In the genomic region with DNA sequence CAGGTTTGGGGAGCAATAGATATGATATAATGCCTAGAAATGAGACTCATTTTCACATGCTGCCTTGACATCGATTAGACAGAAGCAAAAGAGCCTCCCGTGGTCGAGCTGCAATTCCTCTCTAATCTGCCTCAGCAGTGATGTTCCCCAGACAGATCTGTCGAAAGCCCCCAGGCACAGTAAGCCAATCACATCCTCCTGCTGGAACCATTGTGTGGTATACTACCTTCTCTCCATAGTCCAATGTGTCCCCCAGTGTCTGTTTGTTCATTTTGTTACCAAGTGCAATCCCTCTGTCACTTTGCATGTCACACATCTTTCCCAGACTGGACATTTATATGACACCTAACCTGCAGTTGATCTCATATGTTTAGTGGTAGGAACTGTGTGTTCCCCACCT, we compare ENCODE assay signal across 25 mouse cellular contexts. TPM values are rescaled to one million over a fixed set of nuclear protein-coding genes. Genes with fewer than 3 reads are reported as not detected.
"Had no signal": no experiment of that assay in that cellular context is flagged by ENCODE, and none has a peak within 500 bp of the region (broad histone marks: within the 10 kb centered on the region; RNA-seq: fewer than 3 reads in every experiment).

No protein-coding gene starts in this region.

- H3K4me3 ChIP-seq: liver, embryonic 13.5 days; liver, embryonic 15.5 days; lung, embryonic 15.5 days; megakaryocyte, embryonic 14.5 days; neural tube, embryonic 12.5 days; stomach, embryonic 15.5 days had no signal

- H3K27ac ChIP-seq: liver, embryonic 13.5 days; liver, embryonic 15.5 days; lung, embryonic 15.5 days; macrophage; neural tube, embryonic 12.5 days; stomach, embryonic 15.5 days; stomach, postnatal 0 days had no signal

- ATAC-seq: liver, postnatal 0 days; lung, postnatal 0 days had no signal

- H3K9me3 ChIP-seq: liver, embryonic 13.5 days; liver, embryonic 15.5 days; lung, embryonic 15.5 days; neural tube, embryonic 12.5 days; stomach, embryonic 15.5 days had no signal

- H3K36me3 ChIP-seq: liver, embryonic 13.5 days; liver, embryonic 15.5 days; lung, embryonic 15.5 days; neural tube, embryonic 12.5 days; stomach, embryonic 15.5 days had no signal

- H3K4me2 ChIP-seq: liver, embryonic 11.5 days; liver, embryonic 13.5 days; liver, embryonic 15.5 days; lung, embryonic 15.5 days; neural tube, embryonic 12.5 days; stomach, embryonic 15.5 days had no signal

- H3K9ac ChIP-seq: liver, embryonic 13.5 days; liver, embryonic 15.5 days; liver, postnatal 0 days; lung, embryonic 15.5 days; neural tube, embryonic 12.5 days; stomach, embryonic 15.5 days had no signal

- DNase-seq: liver; liver, embryonic 13.5 days; liver, postnatal 0 days; lung, adult 2 months; lung, postnatal 14 days; lung, postnatal 36 days; right cerebral cortex, postnatal 14 days; thymus, adult 2 months; thymus, postnatal 25 days; thymus, postnatal 4 days had no signal

- H3K4me1 ChIP-seq: liver, embryonic 13.5 days; liver, embryonic 15.5 days; lung, embryonic 15.5 days; megakaryocyte, embryonic 14.5 days; neural tube, embryonic 12.5 days; stomach, embryonic 15.5 days had no signal

- H3K27me3 ChIP-seq: liver, embryonic 13.5 days; liver, embryonic 15.5 days; lung, embryonic 15.5 days; neural tube, embryonic 12.5 days; stomach, embryonic 15.5 days had no signal

RNA-seq across cellular contexts. Expression of gene Shisal2b, which starts 28.6 kb away (rescaled TPM):
- total RNA-seq: megakaryocyte progenitor cell, adult 5-6 weeks; monocyte, adult 5-6 weeks; neutrophil, adult 5-6 weeks had no signal
- polyA plus RNA-seq: liver, embryonic 13.5 days; liver, embryonic 15.5 days; liver, postnatal 0 days; lung, adult 2 months; lung, postnatal 0 days; macrophage; spleen, adult 2 months; stomach, postnatal 0 days; testis, adult 2 months; thymus, adult 2 months; urinary bladder, adult 2 months had no signal
